Mouse (Mus musculus): Measurements from ENCODE around the gene Trip6. TPM values are rescaled to one million over a fixed set of nuclear protein-coding genes. Genes with fewer than 3 reads are reported as not detected.

Trip6 gene
- polyA plus RNA-seq, 1 experiment from 2014 or later, result 87.5 TPM

- H3K4me2 ChIP-seq, result peak within 1 kb of the TSS; percentile 68
- peak within 1 kb of the TSS; percentile 96 for H3K27ac ChIP-seq
- H3K9ac ChIP-seq, result peak within 1 kb of the TSS; percentile 99
- H3K4me1 ChIP-seq, result peaks cover 59% of the 10 kb centered on the region
- H3K36me3 ChIP-seq, result peaks cover 72% of the 10 kb centered on the region
- ATAC-seq (replicated peaks; ENCODE audit: low FRiP score), result peak; percentile 92
- peak within 1 kb of the TSS; percentile 98 for H3K4me3 ChIP-seq (replicated peaks)
- H3K9me3 ChIP-seq (replicated peaks), result no peaks in the 10 kb centered on the region
- no peaks in the 10 kb centered on the region for H3K27me3 ChIP-seq
- under 1% methylated on average over 70 of the region's 72 CpGs for WGBS
Measured at GRCm38 (mm10) chr5:137307071-137307912, 6.9 kb downstream of the Trip6 start, which contains the start of gene Srrt. Gene Srrt, minus strand, starts transcription at chr5:137307674.

DNA sequence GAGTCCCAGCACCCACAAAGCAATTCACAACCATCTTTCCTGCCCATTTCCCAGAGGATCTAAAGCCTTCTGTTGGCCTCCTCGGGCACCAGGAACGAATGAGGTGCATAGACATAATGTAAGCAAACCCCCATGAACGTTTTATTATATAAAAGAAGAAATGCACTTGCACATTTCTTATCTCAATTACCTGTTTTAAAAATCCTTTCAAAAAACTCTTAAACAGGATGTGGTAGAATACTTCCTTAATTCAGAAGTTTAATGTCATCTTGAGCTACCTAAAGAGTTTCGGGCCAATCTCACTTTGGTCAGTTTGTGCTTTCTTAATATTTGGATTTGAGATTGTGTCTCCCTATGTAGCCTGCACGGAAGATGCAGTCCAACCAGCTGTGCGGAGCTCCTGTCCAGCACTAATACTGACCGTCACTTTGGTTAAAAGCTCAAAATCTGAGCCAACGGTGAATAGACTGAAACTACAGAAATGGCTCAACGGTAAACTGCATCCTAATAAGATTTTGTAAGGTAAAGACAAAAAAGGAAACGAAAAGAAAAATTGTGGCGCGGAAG lies 7.7 kb downstream of the Trip6 start:
- Histone ChIP-seq H3K4me2 (peak overlapping the region; percentile 68), H3K9me3 (replicated peaks) (no peaks in the 10 kb centered on the region), H3K4me3 (replicated peaks) (peak overlapping the region; percentile 98), H3K9ac (peak overlapping the region; percentile 99), H3K27ac (peak overlapping the region; percentile 96), H3K27me3 (no peaks in the 10 kb centered on the region), H3K4me1 (peaks cover 51% of the 10 kb centered on the region), H3K36me3 (peaks cover 73% of the 10 kb centered on the region)
- no peak for ATAC-seq (replicated peaks; ENCODE audit: low FRiP score)
- 14% methylated on average over 12 of the region's 12 CpGs for WGBS

- peak overlapping the region; percentile 99 for H3K9ac ChIP-seq
- H3K27me3 ChIP-seq, result no peaks in the 10 kb centered on the region
- ATAC-seq (replicated peaks; ENCODE audit: low FRiP score), result no peak
- peaks cover 48% of the 10 kb centered on the region for H3K4me1 ChIP-seq
- peak overlapping the region; percentile 98 for H3K4me3 ChIP-seq (replicated peaks)
- H3K4me2 ChIP-seq, result peak overlapping the region; percentile 68
- peaks cover 75% of the 10 kb centered on the region for H3K36me3 ChIP-seq
- no peak overlapping the region for H3K27ac ChIP-seq
- 44% methylated on average over 3 of the region's 3 CpGs for WGBS
- H3K9me3 ChIP-seq (replicated peaks), result no peaks in the 10 kb centered on the region
Measured at GRCm38 (mm10) chr5:137305822-137306221, 8.4 kb downstream of the Trip6 start.

- Histone ChIP-seq H3K9ac (peak overlapping the region; percentile 99; the same call in 1 of the 2 replicates), H3K4me3 (replicated peaks) (peak overlapping the region; percentile 98)
Measured at GRCm38 (mm10) chr5:137304816-137305215, 9.4 kb downstream of the Trip6 start.

DNA sequence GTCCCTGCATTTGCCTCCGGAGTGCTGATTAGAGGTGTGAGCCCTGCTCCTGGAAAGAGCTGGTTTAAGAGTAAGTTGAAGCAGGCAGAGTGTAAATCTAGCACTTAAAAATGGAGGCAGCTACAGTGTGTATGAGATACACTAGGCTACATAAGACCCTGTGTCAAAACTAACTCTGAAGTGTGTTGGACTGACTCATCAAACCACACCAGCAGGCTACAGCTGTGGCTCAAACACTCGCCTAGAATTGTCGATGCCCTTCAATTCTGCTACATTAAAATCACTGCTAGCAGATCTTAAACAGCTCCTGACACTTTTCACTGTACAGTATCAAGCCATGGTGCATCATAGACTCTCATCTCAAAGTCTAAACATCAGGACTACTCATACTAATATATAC lies 10.0 kb downstream of the Trip6 start:
- Histone ChIP-seq H3K9ac (0 out of 2 replicates have a peak overlapping the region, but pooled peaks have one; percentile 14), H3K27ac (no peak overlapping the region), H3K4me2 (peak overlapping the region; percentile 68; the same call in 1 of the 2 replicates), H3K4me3 (replicated peaks) (peak overlapping the region; percentile 98; the same call in 1 of the 2 replicates), H3K9me3 (replicated peaks) (no peaks in the 10 kb centered on the region), H3K27me3 (no peaks in the 10 kb centered on the region), H3K36me3 (peaks cover 75% of the 10 kb centered on the region), H3K4me1 (peaks cover 48% of the 10 kb centered on the region)
- 80% methylated on average over 3 of the region's 3 CpGs for WGBS
- no peak for ATAC-seq (replicated peaks; ENCODE audit: low FRiP score)

More at GRCm38 (mm10) chr5:137304816-137305215, 9.4 kb downstream of the Trip6 start:
- ATAC-seq (replicated peaks; ENCODE audit: low FRiP score), result no peak
- Histone ChIP-seq H3K4me1 (peaks cover 48% of the 10 kb centered on the region), H3K27ac (no peak overlapping the region), H3K9me3 (replicated peaks) (no peaks in the 10 kb centered on the region), H3K36me3 (peaks cover 75% of the 10 kb centered on the region), H3K4me2 (peak overlapping the region; percentile 68), H3K27me3 (no peaks in the 10 kb centered on the region)
- WGBS, result 33% methylated on average over 4 of the region's 4 CpGs

GRCm38 (mm10) chr5:137303609-137304008 lies 10.6 kb downstream of the Trip6 start:
- Histone ChIP-seq H3K4me3 (replicated peaks) (no peak overlapping the region), H3K4me1 (peaks cover 46% of the 10 kb centered on the region), H3K9me3 (replicated peaks) (no peaks in the 10 kb centered on the region), H3K9ac (no peak overlapping the region), H3K27me3 (no peaks in the 10 kb centered on the region), H3K4me2 (no peak overlapping the region), H3K36me3 (peaks cover 75% of the 10 kb centered on the region), H3K27ac (no peak overlapping the region)
- 91% methylated on average over 4 of the region's 4 CpGs for WGBS
- no peak for ATAC-seq (replicated peaks; ENCODE audit: low FRiP score)

DNA sequence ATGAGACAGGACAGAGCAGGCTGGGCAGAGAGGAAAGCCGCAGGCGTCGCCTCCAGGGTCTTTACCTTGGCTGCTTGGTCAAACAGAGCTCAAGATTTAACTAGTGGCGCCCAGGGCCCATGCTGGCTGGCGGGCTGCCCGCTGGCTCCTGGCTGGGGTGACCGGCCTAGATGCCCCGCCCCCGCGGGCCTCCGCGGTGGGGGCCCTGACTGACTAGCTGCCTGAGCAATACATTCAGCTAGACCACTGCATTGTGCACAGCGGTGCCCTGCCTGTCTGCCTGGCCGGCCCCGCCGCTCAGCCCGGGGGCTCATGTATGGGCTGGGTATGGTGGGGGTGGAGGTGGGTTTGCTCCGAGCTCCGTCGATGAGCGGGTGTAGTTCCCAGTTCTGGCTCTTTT lies 13.0 kb downstream of the Trip6 start:
- no peak overlapping the region for H3K4me3 ChIP-seq (replicated peaks)
- 85% methylated on average over 21 of the region's 21 CpGs for WGBS
- ATAC-seq (replicated peaks; ENCODE audit: low FRiP score), result no peak
- H3K27ac ChIP-seq, result no peak overlapping the region
- H3K9me3 ChIP-seq (replicated peaks), result no peaks in the 10 kb centered on the region
- H3K36me3 ChIP-seq, result peaks cover 95% of the 10 kb centered on the region
- H3K4me2 ChIP-seq, result no peak overlapping the region
- H3K4me1 ChIP-seq, result peaks cover 34% of the 10 kb centered on the region
- no peaks in the 10 kb centered on the region for H3K27me3 ChIP-seq
- H3K9ac ChIP-seq, result no peak overlapping the region

DNA sequence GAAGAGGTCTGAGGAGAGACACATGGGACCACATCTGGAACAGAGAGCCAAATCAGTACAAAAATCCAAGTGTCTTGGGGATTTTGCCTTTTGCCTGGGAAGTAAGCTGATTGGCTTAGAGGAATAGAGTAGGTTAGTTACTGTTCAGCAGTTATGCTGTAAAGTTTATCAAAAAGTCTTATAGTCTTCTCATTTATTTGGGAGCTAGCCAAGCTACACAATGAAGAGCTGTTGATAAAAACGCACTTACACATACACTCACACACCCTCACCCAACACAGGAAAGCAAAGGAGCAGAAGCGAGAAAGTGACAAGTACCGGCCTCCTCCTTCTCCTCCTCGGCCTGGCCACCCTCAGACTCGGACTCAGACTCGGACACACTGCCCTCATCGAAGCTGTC lies 15.0 kb downstream of the Trip6 start:
- no peaks in the 10 kb centered on the region for H3K9me3 ChIP-seq (replicated peaks)
- no peak overlapping the region for H3K27ac ChIP-seq
- H3K4me1 ChIP-seq, result peaks cover 31% of the 10 kb centered on the region
- no peak for ATAC-seq (replicated peaks; ENCODE audit: low FRiP score)
- H3K4me2 ChIP-seq, result no peak overlapping the region
- no peak overlapping the region for H3K9ac ChIP-seq
- peaks cover 94% of the 10 kb centered on the region for H3K36me3 ChIP-seq
- WGBS, result 84% methylated on average over 7 of the region's 7 CpGs
- H3K27me3 ChIP-seq, result no peaks in the 10 kb centered on the region
- H3K4me3 ChIP-seq (replicated peaks), result no peak overlapping the region

DNA sequence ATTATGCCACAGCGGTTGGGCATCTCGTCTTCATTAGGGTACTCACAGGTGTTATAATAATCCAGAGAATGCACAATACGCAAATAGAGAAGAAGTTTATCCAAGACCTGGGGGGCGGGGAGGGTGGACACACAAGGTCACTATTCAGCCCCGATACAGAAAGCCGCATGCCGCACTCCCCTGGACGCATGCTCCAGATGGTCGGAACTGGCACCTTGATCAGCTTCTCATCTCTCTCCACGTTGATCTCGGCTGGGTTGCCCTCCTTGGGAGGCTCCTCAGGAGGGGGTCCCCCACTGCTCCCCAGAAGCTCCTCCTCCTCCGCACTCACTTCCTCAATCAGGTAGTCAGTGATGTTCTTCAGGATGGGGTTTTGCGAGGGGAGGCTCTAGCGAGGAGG lies 17.1 kb downstream of the Trip6 start:
- Histone ChIP-seq H3K9me3 (replicated peaks) (no peaks in the 10 kb centered on the region), H3K4me1 (peaks cover 28% of the 10 kb centered on the region), H3K27ac (no peak overlapping the region), H3K4me2 (no peak overlapping the region), H3K9ac (no peak overlapping the region), H3K36me3 (peaks cover 73% of the 10 kb centered on the region), H3K4me3 (replicated peaks) (no peak overlapping the region), H3K27me3 (peaks cover 6% of the 10 kb centered on the region)
- WGBS, result 87% methylated on average over 14 of the region's 14 CpGs
- ATAC-seq (replicated peaks; ENCODE audit: low FRiP score), result no peak

DNA sequence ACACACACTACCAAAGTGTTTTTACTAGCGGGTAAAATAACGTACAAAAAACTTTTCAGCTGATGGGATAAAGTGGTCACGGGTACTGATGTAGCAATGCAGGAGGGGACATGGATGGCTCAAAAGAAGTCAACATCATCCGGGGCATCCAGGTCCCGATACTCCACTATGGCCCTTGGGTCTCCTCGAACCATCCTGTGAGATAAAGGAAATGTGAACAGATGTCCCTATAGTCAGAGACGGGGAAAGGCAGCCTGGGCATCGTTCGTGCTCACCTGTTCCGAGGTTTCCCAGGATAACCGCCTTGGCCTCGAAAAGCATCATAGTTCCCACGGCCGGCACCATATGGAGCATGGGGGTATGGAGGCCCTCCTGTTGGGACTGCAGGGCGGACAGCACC lies 18.5 kb downstream of the Trip6 start:
- WGBS, result 91% methylated on average over 15 of the region's 15 CpGs
- peaks cover 28% of the 10 kb centered on the region for H3K4me1 ChIP-seq
- H3K4me2 ChIP-seq, result no peak overlapping the region
- H3K27ac ChIP-seq, result no peak overlapping the region
- no peak overlapping the region for H3K4me3 ChIP-seq (replicated peaks)
- peaks cover 20% of the 10 kb centered on the region for H3K27me3 ChIP-seq
- no peak overlapping the region; the same call in 1 of the 2 replicates for H3K9ac ChIP-seq
- no peaks in the 10 kb centered on the region for H3K9me3 ChIP-seq (replicated peaks)
- H3K36me3 ChIP-seq, result peaks cover 59% of the 10 kb centered on the region
- no peak for ATAC-seq (replicated peaks; ENCODE audit: low FRiP score)

DNA sequence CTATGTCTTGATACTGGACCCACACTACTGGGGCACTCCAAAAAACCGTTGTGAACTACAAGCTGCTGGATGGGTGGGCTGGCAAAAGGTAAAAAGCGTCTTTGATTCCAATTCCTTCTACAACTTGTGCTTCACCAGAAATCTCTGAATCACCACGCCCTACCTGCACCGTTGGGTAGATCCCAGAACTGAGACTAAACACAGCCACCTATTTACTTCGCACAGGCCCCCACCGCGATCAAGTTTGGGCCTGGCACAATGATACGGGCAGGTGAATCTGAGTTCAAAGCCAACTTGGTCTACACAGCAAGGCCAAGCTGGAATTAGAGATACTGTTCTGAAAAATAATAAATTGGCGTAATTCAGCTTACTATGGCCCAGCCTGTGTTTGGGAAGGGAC lies 18.9 kb downstream of the Trip6 start:
- no peak for ATAC-seq (replicated peaks; ENCODE audit: low FRiP score)
- Histone ChIP-seq H3K4me2 (peak overlapping the region; percentile 98), H3K4me1 (peaks cover 32% of the 10 kb centered on the region), H3K4me3 (replicated peaks) (peak overlapping the region; percentile 61), H3K27me3 (peaks cover 24% of the 10 kb centered on the region), H3K27ac (peak overlapping the region; percentile 97), H3K9ac (peak overlapping the region; percentile 83), H3K36me3 (peaks cover 55% of the 10 kb centered on the region), H3K9me3 (replicated peaks) (no peaks in the 10 kb centered on the region)
- 81% methylated on average over 9 of the region's 9 CpGs for WGBS

DNA sequence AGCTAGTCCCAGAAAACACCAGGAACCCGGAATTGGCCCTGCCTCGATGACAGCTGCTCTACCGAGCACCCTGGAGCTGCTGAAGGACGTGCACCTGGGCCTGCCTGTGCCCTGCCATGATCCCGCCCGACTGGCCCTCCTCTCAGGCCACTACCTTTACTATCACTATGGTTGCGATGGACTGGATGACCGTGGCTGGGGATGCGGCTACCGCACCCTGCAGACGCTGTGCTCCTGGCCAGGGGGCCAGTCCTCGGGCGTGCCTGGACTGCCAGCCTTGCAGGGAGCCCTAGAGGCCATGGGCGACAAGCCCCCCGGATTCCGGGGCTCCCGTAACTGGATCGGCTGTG lies 19.5 kb downstream of the Trip6 start:
- Histone ChIP-seq H3K4me3 (replicated peaks) (peak overlapping the region; percentile 61), H3K4me2 (peak overlapping the region; percentile 98), H3K27me3 (peaks cover 29% of the 10 kb centered on the region), H3K27ac (peak overlapping the region; percentile 97), H3K9me3 (replicated peaks) (no peaks in the 10 kb centered on the region), H3K36me3 (peaks cover 49% of the 10 kb centered on the region), H3K4me1 (peaks cover 37% of the 10 kb centered on the region), H3K9ac (peak overlapping the region; percentile 83)
- peak; percentile 49 for ATAC-seq (replicated peaks; ENCODE audit: low FRiP score)
- WGBS, result 5% methylated on average over 18 of the region's 18 CpGs

All from kidney, embryonic 15.5 days (tissue).